Mouse (Mus musculus) bone marrow macrophage, adult 2 months (primary cell): Measurements from ENCODE around the gene Gria2. TPM values are rescaled to one million over a fixed set of nuclear protein-coding genes. Genes with fewer than 3 reads are reported as not detected.

ENCODE experiments used
- H3K27ac ChIP-seq: 2 replicates; pipeline ENCODE4 v1.5.1; 2012; ENCODE audit warnings: low read depth, low read length; ENCODE audit not compliant: insufficient read depth
- H3K4me1 ChIP-seq: 2 replicates; pipeline ENCODE4 v1.6.1; 2012; ENCODE audit warnings: low read length; ENCODE audit not compliant: control insufficient read depth, insufficient read depth
- H3K4me3 ChIP-seq: 2 replicates; pipeline ENCODE4 v1.5.1; 2012; ENCODE audit warnings: mild to moderate bottlenecking, low read length, moderate library complexity; ENCODE audit not compliant: insufficient read depth
- CTCF ChIP-seq: IDR thresholded peaks from 2 replicates; pipeline ENCODE4 v1.5.1; 2012; ENCODE audit warnings: low read depth, mild to moderate bottlenecking, low read length, moderate library complexity
- POLR2A ChIP-seq: IDR thresholded peaks from 2 replicates; pipeline ENCODE4 v1.6.1; 2012; ENCODE audit warnings: mild to moderate bottlenecking, low read depth, low read length, borderline replicate concordance
- polyA plus RNA-seq: library from polyadenylated mRNA; stranded (reverse); fragments of >200 nt; gene quantifications from 2 replicates; pipeline ENCODE4 v1.2.4, GENCODE M21; 2012; ENCODE audit not compliant: missing spikeins, insufficient read depth, insufficient read length

Gene Gria2
- polyA plus RNA-seq, 1 experiment = not detected

DNA sequence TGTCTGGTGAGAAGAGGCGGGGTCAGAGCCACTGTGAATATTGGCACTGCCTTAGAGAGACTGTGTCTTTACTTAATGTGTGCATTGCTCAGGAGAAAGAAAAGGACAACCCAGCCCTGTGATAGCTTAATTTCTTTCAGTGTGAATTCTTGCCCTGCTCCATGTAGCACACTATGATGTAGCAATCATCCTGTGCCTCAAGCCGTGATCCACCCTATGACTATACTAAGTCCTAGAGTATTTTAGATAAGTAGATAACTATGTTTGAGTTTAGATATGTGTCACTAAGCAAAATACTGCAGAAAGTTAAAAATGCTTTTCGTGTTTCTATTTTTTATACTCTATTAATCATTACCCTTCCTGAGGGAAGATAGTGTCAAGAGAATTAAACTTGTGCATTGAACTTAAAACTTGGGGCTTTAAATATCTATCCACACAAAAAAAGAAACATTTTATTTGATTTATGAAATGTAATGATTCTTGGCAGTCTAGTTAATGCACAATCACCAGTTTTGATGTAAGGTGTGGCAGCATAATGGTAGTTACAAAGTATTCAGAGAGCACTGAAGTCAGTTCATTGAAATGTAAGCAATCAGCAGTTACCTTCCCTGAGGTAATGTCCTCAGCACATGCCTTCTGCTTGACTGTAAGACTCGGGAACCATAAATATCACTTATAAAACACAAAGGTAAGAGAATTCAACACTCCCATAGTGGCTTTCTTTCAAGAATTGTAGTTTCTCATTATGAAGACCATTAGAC is 22.1 kb downstream of the Gria2 start:
- TF ChIP-seq CTCF (no peak), POLR2A (no peak)
- Histone ChIP-seq H3K4me1 (no peaks in the 10 kb centered on the region), H3K4me3 (no peak overlapping the region), H3K27ac (no peak overlapping the region)

DNA sequence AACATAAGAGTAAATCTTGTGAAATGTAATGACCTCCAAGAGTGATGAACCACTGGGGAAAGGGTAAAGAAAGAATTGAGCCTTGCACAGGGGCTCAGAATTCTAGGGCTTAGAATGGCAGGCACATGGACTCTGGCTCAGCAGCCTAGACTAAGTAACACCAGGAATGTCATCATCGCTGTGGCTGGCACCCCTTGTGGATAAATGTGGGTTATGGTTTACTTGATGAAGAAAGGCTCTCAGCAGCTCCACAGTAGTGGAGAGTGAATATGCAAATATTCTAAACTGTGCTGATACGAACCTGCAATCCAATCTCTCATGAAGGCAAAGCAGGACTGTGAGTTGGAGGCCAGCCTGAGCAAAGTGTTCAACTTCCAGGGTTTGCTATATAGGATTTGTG is 26.0 kb downstream of the Gria2 start:
- H3K27ac ChIP-seq = no peak overlapping the region

DNA sequence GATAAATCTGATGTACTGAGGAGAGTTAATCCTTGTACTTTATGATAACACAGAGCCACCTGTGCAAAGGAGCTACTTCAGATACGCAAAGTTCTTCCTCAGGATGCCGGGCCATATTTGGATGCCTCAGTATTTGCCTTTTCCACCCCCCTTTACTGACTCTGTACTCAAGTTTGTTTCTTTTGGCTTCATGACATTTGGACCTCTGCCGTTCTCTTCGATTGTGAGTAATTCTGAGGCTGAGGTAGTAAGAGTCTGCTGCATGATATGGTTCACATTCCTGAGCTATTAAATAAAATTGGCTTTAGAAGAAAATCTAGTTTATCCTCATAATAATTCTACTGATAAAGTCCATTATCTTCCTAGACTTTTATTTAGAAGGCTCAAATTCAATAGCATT is 26.7 kb downstream of the Gria2 start:
- TF ChIP-seq POLR2A (no peak), CTCF (no peak)
- Histone ChIP-seq H3K4me1 (no peaks in the 10 kb centered on the region), H3K4me3 (no peak overlapping the region), H3K27ac (no peak overlapping the region)

More for the DNA sequence above, 26.0 kb downstream of the Gria2 start:
- H3K4me1 ChIP-seq = no peaks in the 10 kb centered on the region
- H3K4me3 ChIP-seq = no peak overlapping the region
- TF ChIP-seq POLR2A = no peak

DNA sequence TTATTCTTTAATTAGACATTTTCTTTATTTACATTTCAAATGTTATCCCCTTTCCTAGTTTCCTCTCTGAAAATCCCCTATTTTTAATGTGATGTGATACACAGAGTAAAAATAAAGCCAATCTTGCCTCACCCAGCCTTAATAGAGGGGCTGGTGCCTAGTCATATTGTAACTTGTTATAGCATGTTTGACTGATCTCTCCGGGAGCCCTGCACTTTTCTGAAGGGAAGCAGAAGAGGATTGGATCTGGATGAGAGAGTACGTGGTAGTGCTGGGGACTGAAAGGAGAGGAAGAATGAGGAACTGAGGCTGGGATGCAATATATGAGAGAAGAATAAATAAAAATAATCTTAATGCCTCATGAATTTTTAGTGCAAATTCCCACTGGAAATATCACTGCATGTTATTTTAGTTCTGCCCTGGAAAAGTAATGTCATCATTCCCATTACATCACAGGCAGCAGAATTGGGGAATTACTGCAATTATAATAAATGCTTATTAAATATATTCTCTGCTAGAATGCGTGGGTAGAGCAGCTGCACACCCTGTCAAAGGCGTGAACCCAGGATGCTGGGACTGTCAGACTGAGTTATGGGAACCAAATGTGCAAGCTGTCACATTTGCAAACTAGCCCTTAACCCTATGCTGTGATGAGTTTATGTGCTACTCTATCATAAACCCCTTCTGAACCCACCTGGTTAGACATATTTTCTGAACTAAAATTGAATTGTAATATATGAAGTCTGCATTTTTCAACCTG is 28.4 kb downstream of the Gria2 start:
- Histone ChIP-seq H3K4me1 (no peaks in the 10 kb centered on the region), H3K27ac (no peak overlapping the region)
- TF ChIP-seq POLR2A (no peak), CTCF (no peak)

DNA sequence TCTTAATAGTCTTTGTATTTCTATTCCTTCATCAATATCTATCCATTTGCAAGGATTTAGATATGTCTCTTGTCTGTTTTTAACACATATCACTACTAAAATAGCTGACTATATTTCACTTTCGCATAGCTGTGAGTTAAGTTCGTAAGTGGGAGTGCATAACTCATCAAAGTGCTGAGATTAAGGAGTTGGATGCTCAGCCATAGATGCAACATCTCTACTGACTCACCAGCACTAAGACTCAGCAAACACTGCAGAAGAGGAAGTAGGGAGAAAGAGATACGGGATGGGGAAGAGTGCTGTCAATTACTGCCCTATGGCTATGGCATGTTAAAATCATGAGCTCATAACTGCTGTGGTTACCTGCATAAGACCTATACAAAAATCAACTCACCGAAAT is 29.4 kb downstream of the Gria2 start:
- H3K27ac ChIP-seq = no peak overlapping the region
- no peak overlapping the region for H3K4me3 ChIP-seq
- TF ChIP-seq POLR2A (no peak), CTCF (no peak)
- no peaks in the 10 kb centered on the region for H3K4me1 ChIP-seq

More for the DNA sequence above, 28.4 kb downstream of the Gria2 start:
- H3K4me3 ChIP-seq = no peak overlapping the region

DNA sequence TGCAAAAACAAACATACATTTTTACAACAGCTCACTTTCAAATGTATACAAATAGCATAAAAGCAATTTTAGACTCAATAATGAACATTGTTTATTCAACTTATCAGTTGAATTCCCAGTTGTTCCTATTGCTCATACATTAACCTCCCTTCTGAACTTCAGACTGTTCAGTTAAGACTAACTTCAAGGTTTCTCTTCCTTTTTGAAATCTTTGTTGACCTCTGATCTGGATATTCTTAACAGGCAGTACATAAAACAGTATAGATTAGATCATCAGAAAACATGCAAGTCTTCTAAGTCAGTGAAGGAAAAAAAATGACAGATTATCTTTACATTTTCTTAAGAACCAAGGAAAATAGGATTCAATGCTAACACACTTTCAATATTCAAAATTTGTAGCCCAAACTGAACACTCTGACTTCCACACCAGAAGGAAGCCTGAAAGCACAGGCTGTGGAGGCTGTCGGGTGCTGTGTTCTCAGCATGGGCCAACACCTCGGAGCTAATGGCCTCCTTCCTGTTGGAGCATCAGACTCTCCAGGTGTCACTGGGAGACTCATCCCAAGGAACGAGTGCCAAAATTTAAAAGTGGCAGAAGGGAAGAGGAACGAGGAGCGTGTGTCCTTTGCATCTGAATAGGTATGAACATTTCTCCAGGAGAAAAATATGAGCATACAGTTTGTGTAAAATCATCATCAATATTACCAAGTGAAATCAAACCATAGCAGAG is 33.0 kb downstream of the Gria2 start:
- Histone ChIP-seq H3K4me1 (no peaks in the 10 kb centered on the region), H3K27ac (no peak overlapping the region), H3K4me3 (no peak overlapping the region)
- TF ChIP-seq CTCF (no peak), POLR2A (no peak)

DNA sequence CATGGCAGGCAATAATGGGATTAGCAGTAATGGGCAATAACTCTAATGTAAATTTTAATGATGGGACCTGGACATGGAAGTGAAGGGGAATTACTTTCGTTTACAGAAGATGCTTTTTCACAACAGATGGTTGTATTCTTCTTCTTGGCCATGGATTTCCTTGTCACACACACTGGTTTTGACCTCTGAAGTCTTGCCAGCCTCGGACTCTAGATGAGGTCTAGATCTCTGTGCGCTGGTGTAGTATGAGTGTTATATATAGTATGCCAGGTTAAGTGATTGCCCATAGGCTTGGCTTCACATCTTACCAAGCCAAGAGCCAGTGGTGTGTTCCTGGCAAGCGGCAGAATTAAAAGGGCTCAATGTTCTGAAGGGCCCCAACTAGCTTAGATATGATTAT is 43.7 kb downstream of the Gria2 start:
- Histone ChIP-seq H3K4me1 (no peaks in the 10 kb centered on the region), H3K27ac (no peak overlapping the region), H3K4me3 (no peak overlapping the region)
- TF ChIP-seq CTCF (no peak), POLR2A (no peak)

DNA sequence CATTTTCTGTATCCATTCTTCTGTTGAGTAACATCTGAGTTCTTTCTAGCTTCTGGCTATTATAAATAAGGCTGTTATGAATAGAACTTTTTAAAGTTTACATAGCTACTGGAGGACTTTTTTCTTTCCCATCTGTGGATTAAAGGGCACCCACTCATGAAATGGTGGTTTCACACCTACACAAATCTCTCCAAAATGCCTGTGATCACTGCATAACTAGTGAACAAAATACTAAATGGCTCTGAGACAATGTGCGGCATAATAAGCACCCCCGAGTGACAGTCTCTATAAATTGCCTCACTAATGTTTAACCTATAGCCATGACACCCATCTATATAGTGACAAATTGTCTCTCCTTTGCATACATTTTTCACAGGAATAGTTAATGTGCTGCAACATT is 44.3 kb downstream of the Gria2 start:
- no peak overlapping the region for H3K27ac ChIP-seq
- no peak for TF ChIP-seq CTCF
- no peak for TF ChIP-seq POLR2A

DNA sequence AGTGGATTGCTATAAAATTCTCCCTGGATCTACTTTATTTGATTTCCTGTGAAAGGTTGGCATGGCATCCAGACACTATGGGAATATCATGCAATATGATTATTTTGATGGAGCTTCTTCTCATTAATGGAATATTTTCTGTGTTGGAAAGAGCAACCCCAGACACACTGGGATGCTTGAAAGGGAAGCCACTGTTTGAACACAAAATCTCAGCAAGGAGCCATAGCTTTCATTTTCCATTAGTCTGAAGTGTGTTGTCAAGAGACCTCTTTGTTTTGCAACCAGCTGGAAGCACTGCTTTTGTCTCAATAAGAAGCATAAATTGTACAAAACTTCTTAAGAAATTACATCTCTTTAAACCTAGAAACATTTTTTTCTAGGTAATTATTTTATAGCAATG is 51.8 kb downstream of the Gria2 start:
- Histone ChIP-seq H3K4me1 (no peaks in the 10 kb centered on the region), H3K4me3 (no peak overlapping the region), H3K27ac (no peak overlapping the region)
- TF ChIP-seq POLR2A (no peak), CTCF (no peak)

More for the DNA sequence above, 44.3 kb downstream of the Gria2 start:
- Histone ChIP-seq H3K4me1 (no peaks in the 10 kb centered on the region), H3K4me3 (no peak overlapping the region)

DNA sequence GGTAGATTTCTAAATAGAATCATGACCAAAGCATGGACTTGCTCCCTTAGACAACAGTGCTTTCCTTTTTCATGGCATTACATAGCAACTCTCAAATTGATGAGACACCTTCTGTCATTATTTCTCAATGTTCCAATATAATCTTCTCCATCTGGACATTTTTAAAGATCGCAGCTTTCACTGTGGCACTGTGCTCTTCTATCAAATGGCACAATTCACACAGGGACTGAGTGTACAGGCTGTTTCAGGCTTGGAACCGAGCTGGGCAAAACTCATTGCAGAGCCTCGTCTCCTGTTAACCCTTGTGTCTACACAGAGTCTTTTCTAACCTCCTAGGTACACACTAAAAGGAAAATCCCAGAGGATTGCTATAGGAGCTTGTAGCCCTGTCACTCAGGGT is 77.4 kb downstream of the Gria2 start:
- no peak for TF ChIP-seq CTCF
- no peak for TF ChIP-seq POLR2A
- no peaks in the 10 kb centered on the region for H3K4me1 ChIP-seq
- H3K4me3 ChIP-seq = no peak overlapping the region
- H3K27ac ChIP-seq = no peak overlapping the region
